Mouse (Mus musculus): ENCODE data around the gene Gfm1.

- TF ChIP-seq CTCF (IDR thresholded peaks at IDR 0.05; ENCODE audit: low read depth) (no peak), EP300 (IDR thresholded peaks at IDR 0.05; ENCODE audit: low read depth) (no peak)
Measured at GRCm38 (mm10) chr3:67524768-67525167, 94.9 kb downstream of the Gfm1 start.

Data from heart, postnatal 0 days (tissue).